Mouse (Mus musculus): ENCODE measurements around the gene Lix1.

Lix1 gene

DNA sequence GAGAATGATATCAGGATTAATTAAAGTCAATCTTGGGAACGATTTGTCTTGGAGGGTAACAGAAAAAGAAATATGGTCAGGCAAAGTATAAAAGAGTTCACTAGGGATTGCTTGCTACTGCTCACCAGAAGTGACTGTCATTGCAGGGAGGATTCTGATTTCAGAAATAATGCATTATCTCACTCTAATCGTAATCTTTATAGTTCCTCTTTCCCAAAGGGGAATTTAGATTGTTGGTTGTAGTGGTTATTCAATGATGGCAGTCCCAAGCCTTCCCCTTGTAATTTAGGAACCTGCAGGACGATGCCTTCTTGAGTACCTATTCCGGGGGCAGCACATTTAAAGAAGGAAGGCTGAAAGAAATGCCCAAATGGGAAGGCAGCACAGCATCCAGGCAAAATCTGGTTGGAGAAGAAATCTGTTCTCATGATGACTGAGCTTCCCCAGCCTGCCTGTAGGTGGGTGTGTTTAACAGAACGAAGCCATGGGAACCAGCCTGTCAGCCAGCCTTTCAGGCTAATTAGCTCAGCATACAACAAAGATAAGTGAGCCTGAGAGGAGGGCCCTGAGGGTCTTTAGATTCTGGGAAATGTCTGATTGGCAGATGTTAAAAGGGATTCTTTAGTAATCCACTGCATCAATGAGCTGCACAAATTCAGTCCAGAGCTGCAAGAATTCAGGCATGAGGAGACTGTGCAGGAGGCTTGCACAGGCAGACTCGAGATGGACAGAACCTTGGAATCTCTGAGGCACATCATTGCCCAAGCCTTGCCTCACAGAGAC, at the start of gene Lix1:
TSS of gene Lix1 (plus strand) at position 451 of the 783 bp plus-strand sequence.
- DNase-seq = peak; percentile 39 to 49

DNA sequence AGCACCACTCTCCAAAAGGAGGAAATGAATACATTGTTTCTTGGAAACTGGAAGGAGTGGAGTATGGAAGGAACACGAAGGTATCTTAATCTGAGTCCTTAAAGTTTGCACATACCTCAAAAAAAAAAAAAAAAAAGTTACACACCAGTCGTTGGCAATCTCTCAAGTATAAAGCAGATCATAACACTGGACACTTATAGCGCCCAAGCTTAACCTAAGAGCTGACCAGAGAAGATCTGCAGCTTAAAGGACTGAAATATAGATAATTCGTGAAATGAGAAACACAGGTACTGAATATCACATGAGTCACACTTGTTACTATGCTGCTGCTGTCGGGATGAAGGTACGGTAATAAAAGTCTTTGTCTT, 28.9 kb upstream of the Lix1 start:
- no peak for DNase-seq

DNA sequence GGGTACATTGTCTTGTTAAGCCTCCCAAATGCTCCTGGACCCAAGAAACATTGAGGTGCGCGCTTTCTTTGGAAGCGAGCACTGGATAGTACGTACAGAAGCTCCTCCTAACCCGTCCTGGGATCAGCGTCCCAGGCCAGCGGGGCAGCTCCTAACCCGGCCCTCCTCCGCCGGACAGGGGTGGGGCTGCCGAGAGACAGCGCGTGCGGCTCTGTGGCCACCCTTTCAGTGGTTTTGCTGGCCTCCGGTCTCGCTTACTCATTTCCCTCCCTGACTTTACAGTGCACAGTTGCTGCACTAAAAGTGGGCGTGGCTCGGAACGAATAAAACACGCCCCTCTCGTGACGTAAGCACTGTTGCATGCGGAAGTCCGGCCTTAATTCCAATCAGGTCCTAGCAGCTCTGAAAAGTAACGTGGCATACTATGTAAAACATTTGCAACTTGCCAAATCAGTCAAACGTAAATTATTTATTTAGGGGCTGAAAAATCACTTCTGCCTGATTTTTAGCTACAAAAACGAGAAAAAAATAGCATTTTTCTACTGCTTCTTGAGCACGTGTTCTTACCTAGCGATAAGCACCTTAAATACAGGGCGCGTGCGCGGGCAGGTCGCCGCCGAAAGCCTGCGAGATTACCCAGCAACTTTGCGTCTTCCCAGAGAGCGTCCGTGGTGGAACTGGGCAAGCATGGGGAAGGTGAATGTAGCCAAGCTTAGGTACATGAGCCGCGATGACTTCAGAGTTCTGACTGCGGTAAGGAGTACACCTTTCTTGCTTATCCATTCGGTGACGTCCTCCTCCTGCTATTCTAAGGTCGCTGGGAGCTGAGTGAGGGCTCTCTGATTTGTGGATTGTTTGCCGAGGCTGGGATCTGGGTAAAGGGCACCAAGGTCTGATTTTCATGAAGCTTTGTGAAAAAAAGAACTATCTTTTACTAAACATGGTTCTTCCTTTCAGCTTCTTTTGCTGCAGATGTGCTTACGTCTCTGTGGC, 28.3 kb upstream of the Lix1 start, which contains the start of gene Riok2:
TSS of gene Riok2 (plus strand) at position 392 of the 993 bp plus-strand sequence.
- DNase-seq = peak; percentile 88 to 94

DNA sequence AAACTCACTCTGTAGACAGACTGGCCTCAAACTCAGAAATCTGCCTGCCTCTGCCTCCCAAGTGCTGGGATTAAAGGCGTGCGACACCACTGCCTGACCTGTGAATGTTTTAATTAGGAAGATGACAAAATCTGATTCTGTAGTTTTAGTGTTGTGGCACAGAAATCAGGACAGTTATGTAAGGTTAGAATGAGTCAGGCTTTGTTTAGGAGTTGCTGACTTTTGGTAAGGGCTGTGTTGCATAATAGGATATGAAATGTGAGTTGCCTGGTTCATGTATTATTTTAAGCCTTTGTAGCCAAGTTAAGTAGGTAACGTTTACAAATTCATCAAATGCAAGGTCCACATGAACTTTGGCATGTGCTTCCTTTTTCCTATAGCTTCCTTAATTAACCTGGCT, 26.9 kb upstream of the Lix1 start:
- DNase-seq = no peak

DNA sequence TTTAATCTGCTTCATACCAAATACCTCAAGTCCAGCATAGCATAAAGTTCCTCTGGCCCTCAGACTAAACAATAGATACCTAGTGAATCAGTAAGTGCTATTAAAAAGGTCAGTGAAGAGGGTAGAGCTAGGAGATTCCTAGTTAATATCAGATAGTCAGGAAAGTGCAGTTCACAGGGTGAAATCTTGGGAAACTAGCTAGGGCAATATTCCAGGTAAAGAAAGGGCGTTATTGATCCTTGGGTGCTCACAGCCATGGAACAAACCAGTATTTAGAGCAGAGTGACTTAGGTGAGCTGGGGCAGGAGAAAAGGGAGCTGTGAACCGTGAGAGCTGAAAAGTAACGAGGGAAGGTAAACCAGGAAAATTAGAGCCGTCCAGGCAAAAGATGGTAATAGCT, 18.8 kb upstream of the Lix1 start:
- no peak for DNase-seq

DNA sequence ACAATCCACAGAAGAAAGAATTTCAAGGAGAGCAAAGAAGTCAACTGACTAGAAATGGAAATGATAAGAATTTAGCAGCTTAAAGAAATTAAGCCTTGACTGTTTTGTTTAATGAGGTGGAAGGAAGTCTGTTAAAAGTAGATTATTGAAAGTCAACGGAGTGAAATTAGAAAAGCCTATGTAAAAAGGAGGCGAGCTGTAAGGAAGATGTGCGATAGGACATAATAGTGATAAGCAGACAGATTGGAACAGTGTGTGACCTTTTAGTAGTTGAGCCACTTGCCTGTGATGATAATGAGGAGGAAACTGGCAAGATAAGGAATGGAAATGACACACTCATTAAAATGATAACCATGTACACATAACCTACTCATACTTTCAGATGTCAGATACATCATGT, 18.0 kb upstream of the Lix1 start:
- no peak for DNase-seq

DNA sequence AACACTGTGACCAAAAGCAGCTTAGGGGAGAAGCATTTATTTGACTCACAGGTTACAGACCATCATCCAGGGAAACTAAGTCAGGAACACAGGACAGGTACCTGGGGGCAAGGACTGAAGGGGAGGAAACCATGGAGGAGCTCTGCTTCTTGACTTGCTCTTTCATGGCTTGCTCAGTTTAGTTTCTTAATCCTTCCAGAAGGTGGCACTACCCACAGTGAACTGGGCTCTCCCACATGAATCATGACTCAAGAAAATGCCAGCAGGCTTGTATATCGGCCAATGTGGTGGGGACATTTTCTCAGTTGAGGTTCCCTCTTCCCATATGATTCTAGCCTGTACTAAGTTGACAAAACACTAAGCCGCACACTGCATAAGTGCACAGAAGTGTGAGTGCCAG, 16.4 kb upstream of the Lix1 start:
- DNase-seq = no peak

DNA sequence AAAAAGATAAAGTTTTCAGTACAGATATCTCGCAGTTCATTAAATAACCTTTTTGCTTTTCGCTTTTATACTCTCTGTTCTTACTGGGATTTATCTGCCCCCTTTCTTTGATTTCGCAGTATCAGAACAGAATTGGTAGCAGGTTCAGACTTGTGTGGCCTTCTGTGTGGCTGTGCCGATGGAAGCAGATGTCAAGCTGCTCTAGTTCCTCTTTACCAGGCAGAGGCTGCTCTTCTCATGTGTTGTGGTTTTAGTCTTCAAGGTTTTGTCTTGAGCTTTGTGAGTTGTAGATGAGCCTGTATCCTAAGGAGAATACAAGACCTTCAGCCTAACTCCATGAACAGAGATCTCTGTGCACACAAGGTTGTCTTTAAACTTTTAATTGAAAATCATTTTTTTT, 10.6 kb upstream of the Lix1 start:
- DNase-seq = no peak

DNA sequence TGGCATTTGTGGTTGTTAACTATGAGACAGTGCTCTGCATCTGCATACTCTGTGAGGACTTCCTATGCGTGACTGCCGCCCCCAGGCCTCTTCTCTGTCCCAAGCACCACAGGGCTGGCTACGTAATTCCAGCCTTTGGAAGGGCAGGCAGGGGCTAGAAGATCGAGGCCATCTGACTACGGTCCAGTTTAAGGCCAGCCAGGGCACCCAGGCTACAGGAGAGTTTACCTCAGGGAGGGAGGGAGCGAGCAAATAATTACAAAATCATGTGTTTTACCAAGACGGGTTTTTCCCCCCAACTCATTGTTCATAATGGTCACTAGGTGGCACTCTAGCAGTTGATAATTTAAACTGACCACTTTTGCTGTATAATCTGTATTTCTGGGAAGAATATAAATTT, 9.6 kb upstream of the Lix1 start:
- DNase-seq = peak in 1 of 2 experiments; percentile 9

DNA sequence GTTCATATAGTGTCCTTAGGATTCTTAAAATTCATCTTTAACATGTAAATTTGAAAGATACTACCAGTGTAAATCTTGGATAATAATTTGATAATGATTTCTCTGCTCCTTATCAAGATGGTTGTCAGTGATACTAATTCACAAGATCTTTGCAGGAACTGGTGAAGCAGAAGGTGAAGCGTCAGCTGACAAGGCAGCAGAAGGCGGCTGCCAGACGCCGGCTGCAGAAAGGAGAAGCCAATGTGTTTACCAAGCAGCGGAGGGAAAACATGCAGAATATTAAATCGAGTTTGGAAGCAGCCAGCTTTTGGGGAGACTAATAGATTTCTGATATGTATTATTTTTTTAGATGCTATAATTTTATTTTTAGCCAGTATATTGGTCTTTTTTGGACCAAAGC, 9.2 kb upstream of the Lix1 start:
- no peak for DNase-seq

DNA sequence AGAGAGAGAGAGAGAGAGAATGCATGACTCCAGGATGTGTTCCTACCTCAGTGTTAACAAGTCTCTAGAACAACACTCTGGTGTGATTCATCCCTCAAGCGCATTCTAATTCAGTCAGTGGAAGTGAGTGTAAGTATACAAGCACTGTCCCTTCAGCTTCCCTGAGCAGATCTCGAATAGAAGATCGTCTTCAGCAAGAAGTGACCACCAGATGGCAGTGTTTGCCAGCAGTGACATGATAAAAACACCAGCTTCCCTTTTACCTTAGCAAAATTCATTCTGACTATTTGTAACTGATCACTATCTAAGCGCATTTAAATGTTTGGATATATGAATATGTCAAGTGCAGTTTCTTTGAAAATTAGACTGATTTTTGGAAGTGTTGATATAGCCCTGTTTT, 8.1 kb upstream of the Lix1 start:
- DNase-seq = peak; percentile 77 to 89

DNA sequence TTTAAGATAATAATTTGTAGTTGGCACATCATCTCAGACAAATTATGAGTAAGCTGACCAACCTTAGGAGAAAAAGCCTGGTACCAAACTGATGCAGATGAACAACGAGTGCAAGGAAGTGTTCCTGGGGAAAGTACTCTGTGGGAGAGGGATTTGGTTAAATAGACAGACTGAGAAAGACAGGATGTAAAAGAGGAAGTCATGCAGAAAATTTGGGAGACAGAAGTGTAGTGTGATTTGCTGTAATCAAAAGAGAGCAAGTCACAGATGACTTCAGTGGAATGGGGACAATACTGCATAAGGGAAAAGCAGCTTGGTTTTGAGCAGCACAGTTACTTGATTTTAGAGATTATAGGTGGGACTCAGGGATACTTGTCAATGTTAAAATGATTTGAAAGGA, 5.6 kb upstream of the Lix1 start:
- no peak for DNase-seq

DNA sequence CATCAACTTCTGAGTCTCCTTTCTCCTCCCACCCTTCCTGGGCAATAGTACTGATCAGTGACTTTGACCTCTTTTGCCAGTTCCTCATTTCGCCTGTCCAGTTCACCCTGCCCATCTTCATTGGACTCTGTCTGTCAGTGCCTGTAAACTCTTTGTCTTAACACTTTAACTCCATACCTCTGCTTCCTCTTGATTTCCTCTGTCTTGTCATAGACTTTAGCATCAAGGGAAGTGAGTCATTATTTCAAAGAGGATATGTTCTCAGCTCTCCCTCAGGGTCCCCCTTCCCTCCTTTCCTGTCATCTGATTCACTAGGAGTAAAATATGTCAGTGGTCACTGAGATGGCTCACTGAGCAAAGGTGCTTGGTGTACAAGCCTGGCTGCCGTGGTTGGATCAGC, 3.8 kb upstream of the Lix1 start:
- DNase-seq = no peak

DNA sequence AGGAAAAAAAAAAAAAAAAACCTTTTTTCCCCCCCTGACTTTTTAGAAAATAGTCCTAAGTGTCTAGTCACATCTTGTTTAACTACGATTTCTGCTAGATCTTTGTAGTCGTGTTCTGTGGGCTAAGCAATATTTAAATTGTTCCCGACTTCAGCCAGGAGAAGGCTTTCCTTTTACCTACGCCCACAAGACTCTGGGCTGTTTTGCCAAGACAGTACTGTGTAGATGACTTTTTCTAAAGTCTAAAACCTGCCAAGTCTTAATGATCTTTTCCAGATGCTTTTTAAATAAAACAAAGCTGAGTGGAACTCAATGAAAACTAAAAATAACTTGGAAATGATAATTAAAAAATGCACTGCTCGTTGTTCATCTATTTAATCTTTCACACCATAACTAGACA, 566 bp downstream of the Lix1 start:
- DNase-seq = no peak

DNA sequence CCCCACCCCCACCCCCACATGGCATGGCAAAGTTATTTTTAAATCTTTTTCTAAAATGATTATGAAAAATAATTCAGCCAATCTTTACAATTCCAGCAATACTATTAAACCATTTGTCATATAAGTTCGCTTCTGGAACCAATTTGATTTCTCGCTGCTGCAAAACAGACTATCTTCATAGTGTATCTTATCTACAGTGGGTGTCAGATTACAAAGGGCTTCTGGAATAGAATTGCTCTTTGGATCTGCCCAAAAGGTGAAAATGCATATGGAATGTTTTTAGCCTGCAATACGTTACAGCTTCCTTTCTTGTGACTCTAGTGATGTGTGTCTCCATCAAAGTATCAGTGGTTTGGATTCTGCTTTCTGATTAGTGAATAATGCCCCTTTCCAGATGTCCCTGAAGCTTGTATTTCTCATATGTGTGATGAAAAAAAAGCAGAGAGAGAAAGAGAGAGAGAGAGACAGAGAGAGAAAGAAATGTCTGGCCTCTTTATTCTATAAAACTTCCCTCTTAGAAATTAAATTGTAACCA, 1.2 kb downstream of the Lix1 start:
- DNase-seq = no peak

DNA sequence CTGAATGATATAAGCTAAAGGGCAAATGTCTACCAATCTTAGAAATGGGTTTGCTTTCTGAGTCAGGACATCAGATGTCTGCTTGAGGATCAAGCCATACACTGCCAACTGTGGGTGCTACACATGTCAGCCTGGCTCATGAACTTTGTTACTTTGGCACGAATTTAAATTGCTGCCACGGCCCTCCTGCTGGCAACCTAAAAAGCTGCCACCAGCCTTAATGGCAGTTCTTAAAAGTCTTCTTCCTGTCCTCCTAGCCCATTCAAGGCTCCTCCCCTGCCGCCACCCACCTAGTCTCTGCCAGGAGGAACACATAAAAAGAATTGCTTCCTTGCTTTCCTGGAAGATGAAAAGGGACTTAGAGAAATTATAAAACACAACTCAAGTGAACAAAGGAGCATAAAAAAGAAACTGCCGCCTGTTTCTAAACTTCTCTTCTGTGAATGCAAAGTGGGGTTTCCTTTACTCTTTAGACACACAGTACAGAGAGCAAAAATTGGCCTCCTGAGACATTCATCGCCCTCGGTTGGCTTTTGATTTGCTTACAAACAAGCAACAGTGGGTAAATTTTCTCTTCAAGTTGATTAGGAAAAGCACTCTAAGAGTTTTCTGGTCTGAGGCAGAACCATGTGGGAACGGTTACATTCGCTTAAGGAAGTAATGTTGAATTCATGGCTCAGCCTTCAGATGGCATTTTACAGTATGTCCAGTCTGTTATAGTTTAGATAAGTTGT, 2.5 kb downstream of the Lix1 start:
- no peak for DNase-seq

DNA sequence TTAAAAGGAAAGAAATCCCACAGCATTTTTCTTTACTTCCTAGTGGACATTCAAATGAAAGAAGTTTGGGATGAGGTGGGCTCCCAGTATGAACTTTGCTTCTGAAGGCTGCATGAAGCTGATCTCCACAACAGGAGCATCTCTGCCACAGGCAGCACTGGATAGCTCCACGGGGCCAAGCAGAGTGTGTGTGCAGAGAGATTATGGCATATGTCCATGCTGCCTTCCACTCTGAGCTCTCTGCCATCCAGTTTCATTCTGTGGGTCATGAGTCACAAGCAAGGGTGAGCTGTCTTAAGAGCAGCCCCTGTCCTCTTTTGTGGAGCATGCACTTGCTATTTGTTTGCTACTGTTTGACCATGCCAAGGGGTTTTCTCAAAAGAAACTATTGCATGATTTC, 3.1 kb downstream of the Lix1 start:
- no peak for DNase-seq

DNA sequence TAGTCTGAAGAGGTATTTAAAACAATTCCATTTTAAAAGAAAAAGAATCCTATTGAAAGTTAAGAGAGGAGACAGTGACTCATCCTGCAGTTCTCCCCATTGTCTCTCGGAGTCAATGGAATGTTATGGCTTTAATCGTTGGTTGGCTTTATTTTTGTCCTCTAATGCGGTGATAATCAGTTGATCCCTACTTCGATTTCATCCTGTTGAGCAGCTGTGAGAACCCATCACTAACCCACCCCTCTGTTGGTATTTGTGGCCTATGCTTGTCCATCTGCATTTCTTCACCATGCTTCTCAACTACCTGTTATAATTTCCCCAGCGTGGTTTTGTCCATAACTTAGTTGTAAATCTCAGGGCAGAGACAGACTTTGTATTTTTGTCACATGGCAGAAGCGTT, 5.7 kb downstream of the Lix1 start:
- DNase-seq = no peak

DNA sequence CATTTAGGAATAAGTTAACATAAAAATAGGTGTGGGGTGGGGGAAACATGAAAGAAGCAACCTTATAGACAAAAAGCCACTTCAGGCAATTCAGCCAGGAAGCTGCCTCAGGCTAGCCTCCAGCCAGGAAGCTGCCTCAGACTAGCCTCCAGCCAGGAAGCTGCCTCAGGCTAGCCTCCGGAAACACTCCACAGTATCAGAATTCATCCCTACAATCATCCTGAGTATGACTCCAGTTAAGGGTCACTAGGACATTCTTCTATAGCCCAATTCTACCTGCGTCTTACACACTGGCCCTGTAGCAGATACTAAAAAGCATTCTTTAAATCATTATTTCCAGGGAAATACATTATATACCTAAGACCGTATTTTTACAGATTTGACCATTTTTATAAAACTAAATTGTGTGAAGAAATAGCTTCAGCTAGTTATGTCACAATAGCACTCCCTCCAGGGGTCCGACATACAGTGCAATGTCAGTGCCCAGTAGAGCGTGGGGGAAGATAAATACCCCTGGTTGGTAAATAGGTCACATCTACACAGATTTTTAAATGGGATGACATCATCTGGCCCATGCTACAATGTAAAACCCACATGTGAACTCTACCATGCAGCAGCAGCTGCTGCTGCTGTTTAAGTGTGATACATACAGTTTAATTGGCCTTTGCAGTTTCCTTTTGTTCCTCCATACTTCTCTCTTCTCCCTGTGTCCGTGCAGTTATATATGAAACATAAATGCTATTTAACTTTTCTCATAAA, 6.4 kb downstream of the Lix1 start:
- DNase-seq = no peak

DNA sequence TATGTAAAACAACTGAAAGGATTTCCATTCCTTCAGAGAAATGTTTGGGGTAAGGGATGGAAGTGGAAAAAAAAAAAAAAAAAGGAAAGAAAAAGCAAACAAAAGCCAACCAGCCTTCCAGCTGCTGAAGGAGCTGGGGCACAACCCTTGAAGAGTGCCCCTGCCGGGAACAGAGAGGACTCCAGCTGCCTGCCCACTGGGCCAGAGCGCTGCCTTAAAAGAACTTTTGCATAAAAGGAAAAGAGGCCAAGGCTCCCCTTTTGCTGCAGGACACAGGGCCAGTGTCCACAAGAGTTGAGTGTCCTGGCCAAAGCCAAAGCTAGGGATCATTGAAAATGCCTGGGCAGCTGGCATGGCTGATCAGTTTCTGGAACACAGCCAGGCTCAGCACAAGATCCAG, 7.1 kb downstream of the Lix1 start:
- DNase-seq = no peak

DNA sequence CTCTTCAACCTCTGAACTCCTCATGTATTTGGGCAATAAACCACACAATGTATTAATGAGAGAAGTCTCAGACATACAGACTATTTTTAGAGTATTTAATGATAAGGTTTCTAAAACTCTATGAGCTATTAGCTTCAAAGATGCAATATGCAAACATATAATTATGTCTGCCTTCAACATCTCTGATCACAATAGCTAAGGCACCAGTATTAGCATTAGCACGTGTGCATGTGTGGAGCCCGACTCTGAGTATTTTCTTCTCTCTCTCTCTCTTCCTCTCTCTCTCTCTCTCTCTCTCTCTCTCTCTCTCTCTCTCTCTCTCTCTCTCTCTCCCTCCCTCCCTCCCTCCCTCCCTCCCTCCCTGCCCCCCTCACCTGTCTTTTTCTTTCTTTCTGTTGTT, 9.0 kb downstream of the Lix1 start:
- DNase-seq = no peak

DNA sequence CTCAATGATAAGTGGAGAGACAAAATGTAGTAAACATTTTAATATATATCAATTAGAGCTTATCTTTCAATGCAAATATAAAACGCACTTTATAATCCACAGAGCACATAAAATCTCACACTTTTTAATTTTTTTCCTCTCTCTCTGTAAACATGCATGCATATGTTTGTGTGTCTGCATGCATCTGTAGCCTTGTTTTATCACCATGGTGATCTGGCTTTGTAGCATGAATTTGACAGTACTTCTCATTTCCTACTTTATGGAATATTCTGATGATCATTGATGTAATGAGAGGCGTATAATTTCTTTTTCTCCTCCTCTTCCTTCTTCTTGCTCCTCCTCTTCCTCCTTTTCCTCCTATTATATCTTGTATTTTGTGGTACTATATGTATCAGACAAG, 9.7 kb downstream of the Lix1 start:
- no peak for DNase-seq

All from cerebellum, postnatal 36 days (tissue).